Mouse (Mus musculus): ENCODE data around the gene Limk2. TPM values are rescaled to one million over a fixed set of nuclear protein-coding genes. Genes with fewer than 3 reads are reported as not detected.

The Limk2 gene
- polyA plus RNA-seq, 1 experiment from 2014 or later, result 159 TPM

DNA sequence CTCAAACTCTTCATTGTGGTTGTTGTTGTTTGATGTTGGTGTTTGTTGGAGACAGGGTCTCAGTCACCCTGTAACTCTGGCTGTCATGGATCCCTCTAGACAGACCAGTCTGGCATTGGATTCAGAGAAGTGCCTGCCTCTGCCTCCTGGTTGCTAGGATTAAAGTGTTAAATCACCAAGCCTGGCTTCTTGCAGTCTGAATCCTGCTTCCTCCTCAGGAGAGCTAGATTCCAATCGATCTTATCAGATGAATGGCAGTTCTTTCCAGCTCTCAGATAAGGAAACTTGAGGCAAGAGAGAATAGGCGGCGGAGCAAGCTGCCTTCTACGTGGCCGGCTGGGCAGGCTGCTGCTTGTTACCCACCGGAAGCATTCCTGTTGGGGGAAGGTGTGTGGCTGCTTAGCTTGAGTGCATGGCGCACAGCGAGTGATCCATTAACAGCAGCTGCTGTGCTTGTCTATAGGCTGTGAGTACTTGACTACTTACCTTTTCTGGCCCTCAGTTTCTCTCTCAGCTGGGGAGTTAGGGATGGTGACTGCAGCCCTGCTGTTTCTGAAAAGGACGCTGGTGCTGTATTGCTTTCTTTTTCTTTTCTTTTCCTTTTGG is 74.2 kb downstream of the Limk2 start:
- Histone ChIP-seq H3K27me3 (replicated peaks; ENCODE audit: control insufficient read depth, insufficient read depth, low read length) (no peaks in the 10 kb centered on the region), H3K36me3 (ENCODE audit: control insufficient read depth, insufficient read depth, low read length) (no peaks in the 10 kb centered on the region; the same call in 1 of the 2 replicates), H3K4me1 (ENCODE audit: control insufficient read depth, insufficient read depth, low read depth, low read length) (peaks cover 25% of the 10 kb centered on the region), H3K9me3 (ENCODE audit: control insufficient read depth, low read length) (no peaks in the 10 kb centered on the region), H3K4me3 (ENCODE audit: low read length) (no peak overlapping the region), H3K9ac (ENCODE audit: low read depth, low read length) (no peak overlapping the region), H3K27ac (ENCODE audit: low read depth, low read length) (no peak overlapping the region), H3K4me2 (ENCODE audit: low read length) (no peak overlapping the region)
- ATAC-seq, result no peak
- WGBS, result 48% methylated on average over 9 of the region's 9 CpGs

DNA sequence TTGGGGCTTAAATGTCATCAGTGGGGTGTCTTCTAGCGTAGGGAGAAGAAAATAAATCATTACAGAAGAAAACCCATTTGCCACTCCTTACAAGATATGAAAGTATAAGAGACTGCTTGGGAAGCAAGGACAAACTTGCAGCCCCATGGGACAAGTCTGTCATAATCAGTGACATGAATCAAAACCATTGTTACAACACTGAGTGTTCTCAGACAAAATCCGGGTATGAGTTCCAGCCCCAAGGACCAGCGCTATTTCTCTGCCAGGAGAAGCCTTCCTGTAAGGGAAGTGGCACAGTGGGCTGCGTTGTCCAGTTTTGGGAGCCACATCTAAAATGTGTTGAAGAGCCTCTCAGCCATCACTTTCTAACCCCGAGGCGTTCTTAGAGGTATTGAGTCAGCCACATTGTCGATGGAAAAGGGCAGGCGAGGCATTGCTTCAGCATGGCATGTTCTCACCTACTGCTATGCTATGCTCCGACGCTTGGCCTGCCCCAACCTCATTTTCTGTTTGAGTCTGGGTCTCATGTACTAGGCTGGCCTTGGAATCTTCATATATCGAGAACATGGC is 74.8 kb downstream of the Limk2 start:
- Histone ChIP-seq H3K27ac (ENCODE audit: low read depth, low read length) (no peak overlapping the region), H3K36me3 (ENCODE audit: control insufficient read depth, insufficient read depth, low read length) (no peaks in the 10 kb centered on the region; the same call in 1 of the 2 replicates), H3K27me3 (replicated peaks; ENCODE audit: control insufficient read depth, insufficient read depth, low read length) (no peaks in the 10 kb centered on the region), H3K4me3 (ENCODE audit: low read length) (no peak overlapping the region), H3K9ac (ENCODE audit: low read depth, low read length) (no peak overlapping the region), H3K9me3 (ENCODE audit: control insufficient read depth, low read length) (no peaks in the 10 kb centered on the region), H3K4me1 (ENCODE audit: control insufficient read depth, insufficient read depth, low read depth, low read length) (peaks cover 30% of the 10 kb centered on the region), H3K4me2 (ENCODE audit: low read length) (no peak overlapping the region)
- ATAC-seq, result no peak
- 90% methylated on average over 11 of the region's 11 CpGs for WGBS

DNA sequence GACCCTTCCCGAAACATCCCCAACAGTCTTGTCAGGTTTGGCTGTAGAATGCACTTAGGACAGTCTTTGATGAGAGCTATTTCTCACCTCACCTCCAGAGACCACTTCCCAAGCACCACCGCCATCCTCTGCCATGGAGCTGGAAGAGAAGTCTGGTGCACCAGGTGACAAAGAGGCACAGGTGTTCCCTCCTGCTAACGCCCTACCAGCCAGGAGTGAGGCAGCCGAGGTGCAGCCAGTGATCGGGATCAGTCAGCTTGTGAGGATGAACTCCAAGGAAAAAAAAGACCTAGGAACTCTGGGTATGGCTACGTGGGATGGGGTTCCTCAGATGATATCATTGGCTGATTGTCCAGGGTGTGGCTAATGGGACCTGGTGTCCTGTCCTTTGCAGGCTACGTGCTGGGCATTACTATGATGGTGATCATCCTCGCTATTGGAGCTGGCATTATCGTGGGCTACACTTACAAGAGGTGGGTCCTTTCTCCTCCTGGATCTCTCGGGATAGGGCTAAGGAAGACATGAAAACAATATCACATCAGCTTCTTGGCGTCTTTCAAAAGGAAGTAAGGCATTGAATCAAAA is 75.8 kb downstream of the Limk2 start:
- peaks cover 30% of the 10 kb centered on the region for H3K4me1 ChIP-seq (ENCODE audit: control insufficient read depth, insufficient read depth, low read depth, low read length)
- H3K27ac ChIP-seq (ENCODE audit: low read depth, low read length), result no peak overlapping the region; the same call in 1 of the 2 replicates
- H3K9me3 ChIP-seq (ENCODE audit: control insufficient read depth, low read length), result no peaks in the 10 kb centered on the region
- no peak for ATAC-seq
- 92% methylated on average over 11 of the region's 11 CpGs for WGBS
- H3K4me2 ChIP-seq (ENCODE audit: low read length), result no peak overlapping the region; the same call in 1 of the 2 replicates
- H3K27me3 ChIP-seq (replicated peaks; ENCODE audit: control insufficient read depth, insufficient read depth, low read length), result no peaks in the 10 kb centered on the region
- H3K36me3 ChIP-seq (ENCODE audit: control insufficient read depth, insufficient read depth, low read length), result no peaks in the 10 kb centered on the region; the same call in 1 of the 2 replicates
- no peak overlapping the region for H3K4me3 ChIP-seq (ENCODE audit: low read length)
- H3K9ac ChIP-seq (ENCODE audit: low read depth, low read length), result peak overlapping the region; percentile 24; the same call in 1 of the 2 replicates

DNA sequence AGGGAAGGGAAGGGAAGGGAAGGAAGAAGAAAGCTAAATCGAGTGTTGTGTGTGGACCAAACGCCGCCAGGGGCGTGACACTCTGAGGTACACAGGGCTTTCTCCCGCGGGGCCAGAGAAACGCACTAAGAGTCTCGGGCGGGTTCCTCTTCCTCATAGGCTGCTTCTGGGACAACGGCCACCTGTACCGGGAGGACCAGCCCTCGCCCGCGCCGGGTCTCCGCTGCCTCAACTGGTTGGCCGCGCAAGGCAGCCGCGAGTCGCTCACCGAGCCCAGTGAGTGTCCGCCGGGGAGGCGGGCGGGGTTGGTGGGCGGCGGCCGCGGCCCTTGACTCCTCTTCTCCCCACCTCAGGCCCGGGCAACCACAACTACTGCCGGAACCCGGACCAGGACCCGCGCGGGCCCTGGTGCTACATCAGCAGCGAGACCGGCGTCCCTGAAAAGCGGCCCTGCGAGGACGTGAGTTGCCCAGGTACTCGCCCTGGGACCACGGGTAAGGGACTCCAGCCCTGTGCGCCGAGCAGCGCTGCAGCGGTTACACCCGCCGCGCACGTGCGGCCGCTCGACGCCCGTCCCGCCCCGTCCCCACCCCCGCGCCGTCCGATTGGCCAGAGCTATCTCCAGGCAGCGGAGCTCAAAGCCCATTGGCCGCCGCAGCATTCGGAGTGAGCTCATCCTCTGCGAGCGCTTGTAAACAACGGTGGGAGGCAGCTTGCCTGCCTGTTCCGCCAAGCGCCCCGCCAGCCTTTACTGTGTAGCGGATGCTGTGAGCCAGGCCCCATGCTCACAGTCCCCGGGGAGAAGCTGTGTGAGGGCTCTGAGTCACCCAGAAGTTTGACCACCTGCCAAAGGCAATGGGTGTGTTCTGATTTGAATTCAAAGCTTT is 77.0 kb downstream of the Limk2 start:
- WGBS, result under 1% methylated on average over 67 of the region's 75 CpGs
- Histone ChIP-seq H3K9ac (ENCODE audit: low read depth, low read length) (peak overlapping the region; percentile 80), H3K4me1 (ENCODE audit: control insufficient read depth, insufficient read depth, low read depth, low read length) (peaks cover 20% of the 10 kb centered on the region), H3K36me3 (ENCODE audit: control insufficient read depth, insufficient read depth, low read length) (no peaks in the 10 kb centered on the region; the same call in 1 of the 2 replicates), H3K27ac (ENCODE audit: low read depth, low read length) (peak overlapping the region; percentile 73), H3K27me3 (replicated peaks; ENCODE audit: control insufficient read depth, insufficient read depth, low read length) (no peaks in the 10 kb centered on the region), H3K4me3 (ENCODE audit: low read length) (peak overlapping the region; percentile 73), H3K9me3 (ENCODE audit: control insufficient read depth, low read length) (no peaks in the 10 kb centered on the region), H3K4me2 (ENCODE audit: low read length) (peak overlapping the region; percentile 99)
- ATAC-seq, result peak; percentile 97

DNA sequence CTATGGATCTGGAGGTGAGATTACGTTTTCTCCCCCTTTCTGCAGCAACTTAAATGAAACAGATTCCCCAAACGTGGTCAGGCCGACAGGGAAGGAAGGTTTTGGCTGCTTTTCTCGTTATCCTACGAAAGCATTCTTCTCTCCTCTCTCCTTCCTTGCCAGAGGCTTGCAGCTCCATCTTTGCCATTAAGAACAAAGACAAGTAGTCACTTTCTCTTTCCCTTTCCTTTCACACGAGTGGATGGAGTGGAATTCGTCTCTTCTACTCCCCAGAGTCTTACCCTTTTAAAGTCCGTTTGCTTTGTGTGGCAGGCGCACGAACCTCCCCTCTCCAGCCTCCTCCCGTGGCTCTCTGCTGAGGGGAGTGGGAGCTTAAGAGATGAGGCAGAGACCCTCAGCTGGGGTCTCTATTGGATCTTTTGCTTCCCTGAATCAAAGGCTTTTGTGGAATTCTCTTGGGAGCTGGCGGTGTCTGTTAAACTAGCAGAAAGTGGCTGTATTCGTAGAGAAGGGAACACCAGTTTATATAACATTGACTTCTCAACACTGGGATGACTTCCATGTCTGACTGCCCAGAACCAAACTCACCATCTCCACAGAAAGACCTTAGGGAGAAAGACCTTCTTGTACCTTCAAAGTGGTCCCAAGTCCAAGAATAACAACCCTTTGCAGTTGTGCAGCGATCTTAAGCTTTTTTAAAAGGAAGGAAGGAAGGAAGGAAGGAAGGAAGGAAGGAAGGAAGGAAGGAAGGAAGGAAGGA is 77.8 kb downstream of the Limk2 start:
- peak overlapping the region; percentile 80 for H3K9ac ChIP-seq (ENCODE audit: low read depth, low read length)
- peaks cover 17% of the 10 kb centered on the region for H3K4me1 ChIP-seq (ENCODE audit: control insufficient read depth, insufficient read depth, low read depth, low read length)
- no peaks in the 10 kb centered on the region for H3K9me3 ChIP-seq (ENCODE audit: control insufficient read depth, low read length)
- WGBS, result 2% methylated on average over 14 of the region's 14 CpGs
- H3K36me3 ChIP-seq (ENCODE audit: control insufficient read depth, insufficient read depth, low read length), result no peaks in the 10 kb centered on the region; the same call in 1 of the 2 replicates
- H3K4me2 ChIP-seq (ENCODE audit: low read length), result peak overlapping the region; percentile 99
- H3K4me3 ChIP-seq (ENCODE audit: low read length), result peak overlapping the region; percentile 73
- peak overlapping the region; percentile 83 for H3K27ac ChIP-seq (ENCODE audit: low read depth, low read length)
- no peaks in the 10 kb centered on the region for H3K27me3 ChIP-seq (replicated peaks; ENCODE audit: control insufficient read depth, insufficient read depth, low read length)
- ATAC-seq, result no peak

DNA sequence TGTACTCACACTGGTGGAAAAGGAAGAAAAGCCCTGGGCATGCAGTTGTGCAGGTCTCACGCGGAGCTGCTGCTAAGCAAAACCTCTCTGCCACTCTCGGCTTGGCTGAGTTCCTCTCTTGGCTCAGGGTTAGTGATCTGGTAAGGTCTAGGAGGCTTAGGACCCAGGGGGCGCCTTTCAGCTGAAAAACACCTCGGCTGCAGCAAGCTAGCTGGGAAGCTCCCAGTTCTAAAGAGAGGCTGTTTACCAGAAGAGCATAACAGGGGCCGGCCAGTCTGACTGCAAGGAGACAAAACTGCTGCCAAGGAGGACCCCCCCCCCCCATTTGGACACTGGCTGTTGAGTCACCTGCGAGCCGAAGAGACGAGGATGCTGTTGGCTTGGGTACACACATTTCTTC is 78.4 kb downstream of the Limk2 start:
- no peaks in the 10 kb centered on the region; the same call in 1 of the 2 replicates for H3K36me3 ChIP-seq (ENCODE audit: control insufficient read depth, insufficient read depth, low read length)
- peak; percentile 67 for ATAC-seq
- H3K4me1 ChIP-seq (ENCODE audit: control insufficient read depth, insufficient read depth, low read depth, low read length), result peaks cover 17% of the 10 kb centered on the region
- H3K9me3 ChIP-seq (ENCODE audit: control insufficient read depth, low read length), result no peaks in the 10 kb centered on the region
- peak overlapping the region; percentile 99 for H3K4me2 ChIP-seq (ENCODE audit: low read length)
- WGBS, result 0% methylated on average over 9 of the region's 9 CpGs
- peak overlapping the region; percentile 80 for H3K9ac ChIP-seq (ENCODE audit: low read depth, low read length)
- H3K27me3 ChIP-seq (replicated peaks; ENCODE audit: control insufficient read depth, insufficient read depth, low read length), result no peaks in the 10 kb centered on the region
- peak overlapping the region; percentile 73 for H3K4me3 ChIP-seq (ENCODE audit: low read length)
- H3K27ac ChIP-seq (ENCODE audit: low read depth, low read length), result peak overlapping the region; percentile 83

DNA sequence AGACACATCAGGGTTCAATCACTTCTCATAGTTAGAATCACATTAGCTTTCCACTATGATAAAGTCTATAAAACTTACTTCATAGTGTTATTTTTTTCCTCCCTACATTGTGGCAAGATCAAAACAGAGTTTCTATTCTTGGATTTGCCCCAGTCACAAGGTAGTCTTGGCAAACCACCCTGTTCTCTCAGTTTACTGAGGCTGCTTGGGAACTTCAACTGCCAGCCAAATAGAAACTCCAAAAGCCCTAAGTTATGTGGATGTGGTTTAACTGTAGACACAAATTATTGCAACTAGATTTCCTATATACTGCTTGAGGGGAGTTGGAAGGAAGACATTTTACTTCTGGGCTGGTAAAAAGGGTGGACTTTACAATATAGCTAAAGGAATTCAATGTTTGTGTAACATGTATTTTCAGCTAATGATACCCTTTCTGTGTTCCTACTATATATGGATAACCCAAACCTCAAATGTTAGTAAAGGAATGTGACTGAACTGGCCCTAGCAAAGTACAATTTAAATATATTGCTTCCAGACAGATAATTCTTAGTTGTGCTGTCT is 79.0 kb downstream of the Limk2 start, which contains the start of gene Pik3ip1:
Gene Pik3ip1 (plus strand): TSS at position 511 of the 561 bp plus-strand sequence.
- ATAC-seq, result no peak
- peak within 1 kb of the TSS; percentile 73 for H3K4me3 ChIP-seq (ENCODE audit: low read length)
- H3K4me2 ChIP-seq (ENCODE audit: low read length), result peak within 1 kb of the TSS; percentile 99
- peak within 1 kb of the TSS; percentile 83 for H3K27ac ChIP-seq (ENCODE audit: low read depth, low read length)
- H3K36me3 ChIP-seq (ENCODE audit: control insufficient read depth, insufficient read depth, low read length), result no peaks in the 10 kb centered on the region; the same call in 1 of the 2 replicates
- H3K9ac ChIP-seq (ENCODE audit: low read depth, low read length), result peak within 1 kb of the TSS; percentile 80
- no peaks in the 10 kb centered on the region for H3K27me3 ChIP-seq (replicated peaks; ENCODE audit: control insufficient read depth, insufficient read depth, low read length)
- no peaks in the 10 kb centered on the region for H3K9me3 ChIP-seq (ENCODE audit: control insufficient read depth, low read length)
- H3K4me1 ChIP-seq (ENCODE audit: control insufficient read depth, insufficient read depth, low read depth, low read length), result peaks cover 17% of the 10 kb centered on the region
